Mouse (Mus musculus): ENCODE data around the gene Spert. TPM values are rescaled to one million over a fixed set of nuclear protein-coding genes. Genes with fewer than 3 reads are reported as not detected.

The Spert gene
- polyA plus RNA-seq, 1 experiment from 2014 or later: not detected

GRCm38 (mm10) chr14:75579010-75579409, 13.9 kb downstream of the Spert start:
- Histone ChIP-seq H3K27me3 (no peaks in the 10 kb centered on the region), H3K4me1 (no peaks in the 10 kb centered on the region), H3K9me3 (replicated peaks) (no peaks in the 10 kb centered on the region), H3K27ac (replicated peaks) (no peak overlapping the region), H3K36me3 (no peaks in the 10 kb centered on the region), H3K4me3 (replicated peaks) (no peak overlapping the region), H3K4me2 (replicated peaks) (no peak overlapping the region), H3K9ac (no peak overlapping the region)
- ATAC-seq (ENCODE audit: insufficient number of reproducible peaks, low FRiP score, low TSS enrichment, low read depth): no peak
- 76% methylated on average over 6 of the region's 6 CpGs for WGBS

DNA sequence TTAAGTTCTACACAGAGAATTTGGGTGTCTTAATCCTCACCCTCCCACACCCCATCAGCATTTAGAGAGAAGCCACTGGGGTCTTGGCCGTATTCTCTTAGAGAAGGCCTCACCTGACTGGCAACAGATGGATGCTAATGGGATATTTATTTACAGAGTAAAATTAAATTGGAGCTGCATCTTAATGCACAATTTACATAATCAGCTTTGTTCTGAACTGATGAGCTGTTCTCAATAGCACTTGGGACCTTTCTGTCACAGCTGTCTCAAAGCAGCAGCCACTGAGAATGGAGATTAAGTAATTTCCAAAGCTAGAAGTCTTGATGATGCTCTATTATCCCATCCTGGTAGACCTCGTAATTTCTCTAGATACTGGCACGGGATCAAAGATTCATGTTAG, 26.6 kb downstream of the Spert start:
- Histone ChIP-seq H3K36me3 (no peaks in the 10 kb centered on the region), H3K9ac (no peak overlapping the region), H3K4me1 (no peaks in the 10 kb centered on the region; the same call in 1 of the 2 replicates), H3K4me3 (replicated peaks) (no peak overlapping the region), H3K4me2 (replicated peaks) (no peak overlapping the region), H3K27me3 (no peaks in the 10 kb centered on the region), H3K9me3 (replicated peaks) (no peaks in the 10 kb centered on the region), H3K27ac (replicated peaks) (no peak overlapping the region)
- no peak for ATAC-seq (ENCODE audit: insufficient number of reproducible peaks, low FRiP score, low TSS enrichment, low read depth)
- 67% methylated on average over 3 of the region's 3 CpGs for WGBS

DNA sequence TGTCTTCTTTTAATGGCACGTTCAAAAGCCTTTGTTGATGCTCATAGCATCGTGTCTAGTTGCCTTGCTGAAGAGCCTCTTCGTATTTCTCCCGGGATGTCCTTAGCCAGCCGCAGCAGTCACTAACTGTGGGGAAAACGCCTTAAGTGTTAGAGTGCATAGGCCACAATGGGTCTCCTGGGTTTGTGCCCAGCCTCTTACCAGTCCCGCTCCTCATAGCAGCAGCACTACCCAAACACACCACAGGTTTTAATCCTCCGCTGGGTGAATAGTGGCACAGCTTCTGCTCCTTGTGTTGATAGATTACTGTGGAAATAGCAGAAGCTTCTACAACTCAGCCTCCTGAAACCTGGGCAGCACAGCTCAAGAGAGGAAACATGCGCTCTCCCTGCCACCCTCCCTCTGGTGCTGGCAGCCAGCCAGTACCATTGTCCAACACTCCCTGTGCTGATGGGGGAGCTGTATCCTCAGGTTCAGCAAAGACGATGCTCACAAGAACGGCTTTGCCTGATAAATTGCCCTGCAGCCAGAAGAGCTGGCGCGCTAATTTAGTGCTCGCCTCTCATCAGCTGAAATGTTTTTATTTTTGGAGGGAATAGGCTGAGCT, 27.3 kb downstream of the Spert start:
- 63% methylated on average over 14 of the region's 14 CpGs for WGBS
- Histone ChIP-seq H3K9me3 (replicated peaks) (no peaks in the 10 kb centered on the region), H3K27ac (replicated peaks) (no peak overlapping the region), H3K9ac (no peak overlapping the region), H3K27me3 (no peaks in the 10 kb centered on the region), H3K36me3 (no peaks in the 10 kb centered on the region), H3K4me1 (no peaks in the 10 kb centered on the region; the same call in 1 of the 2 replicates), H3K4me3 (replicated peaks) (no peak overlapping the region), H3K4me2 (replicated peaks) (no peak overlapping the region)
- ATAC-seq (ENCODE audit: insufficient number of reproducible peaks, low FRiP score, low TSS enrichment, low read depth): 0 out of 2 replicates have a peak, but pooled peaks have one; percentile 29

DNA sequence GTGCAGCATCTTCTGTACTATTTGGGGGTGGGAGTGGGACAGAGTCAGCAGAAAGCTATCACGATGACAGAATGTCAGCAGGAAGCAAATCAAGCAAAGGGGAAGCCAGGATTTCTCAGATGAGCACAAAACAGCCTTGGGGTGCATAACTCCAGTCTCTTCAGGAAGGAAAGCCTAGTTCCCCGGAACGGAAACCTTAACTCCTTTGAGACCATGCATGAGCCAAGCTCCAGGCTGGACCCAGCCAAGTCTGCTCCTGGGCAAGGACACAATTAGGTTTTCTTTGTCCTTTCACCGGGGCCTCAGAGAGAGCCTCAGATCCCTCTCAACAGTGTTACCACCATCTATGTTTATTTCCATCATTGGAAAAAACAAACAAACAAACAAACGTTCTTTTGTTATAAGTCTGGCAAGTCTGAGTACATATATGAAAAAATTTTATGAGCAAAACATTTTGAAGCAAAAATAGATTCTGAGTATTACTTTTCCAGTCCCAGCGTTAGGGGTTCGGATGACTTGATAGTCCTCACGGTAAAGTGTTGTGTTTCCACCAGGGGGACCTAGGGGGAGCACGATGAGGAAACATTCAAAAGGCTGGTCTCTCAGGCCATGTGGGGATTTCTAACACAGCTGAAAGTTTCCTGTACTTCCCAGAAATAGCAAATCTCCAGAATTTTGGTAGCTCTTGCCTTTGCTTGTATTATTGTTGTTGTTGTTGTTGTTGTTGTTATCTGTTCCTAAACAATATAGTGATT, 31.2 kb downstream of the Spert start:
- H3K27me3 ChIP-seq: no peaks in the 10 kb centered on the region
- ATAC-seq (ENCODE audit: insufficient number of reproducible peaks, low FRiP score, low TSS enrichment, low read depth): no peak
- H3K9me3 ChIP-seq (replicated peaks): no peaks in the 10 kb centered on the region
- WGBS: 30% methylated on average over 9 of the region's 9 CpGs
- H3K4me3 ChIP-seq (replicated peaks): no peak overlapping the region
- no peak overlapping the region for H3K9ac ChIP-seq
- H3K36me3 ChIP-seq: no peaks in the 10 kb centered on the region
- no peak overlapping the region for H3K4me2 ChIP-seq (replicated peaks)
- no peak overlapping the region for H3K27ac ChIP-seq (replicated peaks)
- no peaks in the 10 kb centered on the region; the same call in 1 of the 2 replicates for H3K4me1 ChIP-seq

DNA sequence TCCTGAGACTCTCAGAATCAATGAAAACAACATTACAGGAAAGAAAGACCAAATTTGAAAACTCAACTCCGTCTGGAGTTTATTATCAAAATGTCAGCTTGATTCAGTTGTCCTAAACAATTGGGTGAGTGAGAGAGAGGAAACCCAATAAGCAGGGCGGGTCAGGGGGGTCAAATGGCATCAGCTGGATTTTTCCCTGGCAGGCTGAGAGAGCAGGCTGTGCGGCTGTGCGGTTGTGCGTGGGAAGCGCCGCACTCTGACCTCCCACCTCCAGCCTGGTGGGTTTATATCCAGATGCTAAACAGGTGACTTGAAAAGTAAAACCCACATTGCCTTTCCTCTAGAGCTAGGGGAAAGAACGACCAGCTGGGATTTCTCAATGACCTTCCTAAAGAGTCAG, 51.2 kb downstream of the Spert start:
- H3K27me3 ChIP-seq: no peaks in the 10 kb centered on the region
- no peaks in the 10 kb centered on the region for H3K9me3 ChIP-seq (replicated peaks)
- no peak overlapping the region for H3K27ac ChIP-seq (replicated peaks)
- 12% methylated on average over 8 of the region's 8 CpGs for WGBS
- no peaks in the 10 kb centered on the region for H3K4me1 ChIP-seq
- no peak for ATAC-seq (ENCODE audit: insufficient number of reproducible peaks, low FRiP score, low TSS enrichment, low read depth)
- no peaks in the 10 kb centered on the region for H3K36me3 ChIP-seq
- no peak overlapping the region for H3K4me2 ChIP-seq (replicated peaks)
- H3K4me3 ChIP-seq (replicated peaks): no peak overlapping the region
- H3K9ac ChIP-seq: no peak overlapping the region

GRCm38 (mm10) chr14:75540996-75541350, 51.9 kb downstream of the Spert start:
- no peaks in the 10 kb centered on the region for H3K9me3 ChIP-seq (replicated peaks)
- 20% methylated on average over 5 of the region's 5 CpGs for WGBS

GRCm38 (mm10) chr14:75540216-75540995, 52.5 kb downstream of the Spert start:
- no peaks in the 10 kb centered on the region for H3K4me1 ChIP-seq
- H3K27ac ChIP-seq (replicated peaks): no peak overlapping the region
- H3K4me2 ChIP-seq (replicated peaks): no peak overlapping the region
- no peaks in the 10 kb centered on the region for H3K27me3 ChIP-seq
- no peak overlapping the region for H3K9ac ChIP-seq
- no peak for ATAC-seq (ENCODE audit: insufficient number of reproducible peaks, low FRiP score, low TSS enrichment, low read depth)
- H3K4me3 ChIP-seq (replicated peaks): no peak overlapping the region
- H3K9me3 ChIP-seq (replicated peaks): no peaks in the 10 kb centered on the region
- no peaks in the 10 kb centered on the region for H3K36me3 ChIP-seq
- 51% methylated on average over 17 of the region's 17 CpGs for WGBS

More at GRCm38 (mm10) chr14:75540996-75541350, 51.9 kb downstream of the Spert start:
- Histone ChIP-seq H3K36me3 (no peaks in the 10 kb centered on the region), H3K4me3 (replicated peaks) (no peak overlapping the region), H3K4me2 (replicated peaks) (no peak overlapping the region), H3K9ac (no peak overlapping the region), H3K27ac (replicated peaks) (no peak overlapping the region), H3K27me3 (no peaks in the 10 kb centered on the region), H3K4me1 (no peaks in the 10 kb centered on the region)
- no peak for ATAC-seq (ENCODE audit: insufficient number of reproducible peaks, low FRiP score, low TSS enrichment, low read depth)

GRCm38 (mm10) chr14:75539205-75539604, 53.7 kb downstream of the Spert start:
- H3K4me2 ChIP-seq (replicated peaks): no peak overlapping the region
- WGBS: 45% methylated on average over 2 of the region's 2 CpGs
- H3K4me1 ChIP-seq: no peaks in the 10 kb centered on the region
- H3K36me3 ChIP-seq: no peaks in the 10 kb centered on the region
- H3K4me3 ChIP-seq (replicated peaks): no peak overlapping the region
- no peaks in the 10 kb centered on the region for H3K27me3 ChIP-seq
- no peak overlapping the region for H3K27ac ChIP-seq (replicated peaks)
- ATAC-seq (ENCODE audit: insufficient number of reproducible peaks, low FRiP score, low TSS enrichment, low read depth): no peak
- no peaks in the 10 kb centered on the region for H3K9me3 ChIP-seq (replicated peaks)
- no peak overlapping the region for H3K9ac ChIP-seq

Other genes starting within 250 kb of the Spert start
- gene Siah3, start 137.1 kb downstream of the Spert start, polyA plus RNA-seq (2015; fragmentation: Nextera tagmentation; extraction: Ambion mirVana): 0.16 and 0.63 TPM in 2 replicates
- gene Erich6b, start 49.1 kb upstream of the Spert start, polyA plus RNA-seq (2015; fragmentation: Nextera tagmentation; extraction: Ambion mirVana): not detected in 2 replicates
- gene Cog3, start 161.4 kb upstream of the Spert start, polyA plus RNA-seq (2015; fragmentation: Nextera tagmentation; extraction: Ambion mirVana): 20.8 TPM in 2 replicates
- 3.5 and 3.8 TPM in 2 replicates for gene Slc25a30, start 193.9 kb upstream of the Spert start, polyA plus RNA-seq (2015; fragmentation: Nextera tagmentation; extraction: Ambion mirVana)